Mouse (Mus musculus): ENCODE results near the gene Gm1527.

GRCm38 (mm10) chr3:28892317-28892716, at the start of gene Gm1527:
- TF ChIP-seq CTCF (IDR thresholded peaks at IDR 0.05; ENCODE audit: low read depth) (no peak), EP300 (IDR thresholded peaks at IDR 0.05; ENCODE audit: low read depth) (no peak)
